Mouse (Mus musculus) layer of hippocampus, adult 8-10 months (tissue): ENCODE results near the gene Qpct. TPM values are rescaled to one million over a fixed set of nuclear protein-coding genes. Genes with fewer than 3 reads are reported as not detected.
"Not testable (repeated sequence)": the region's sequence is repeated elsewhere in the genome, so short reads cannot be mapped to it uniquely, and the experiment has no call there.

ENCODE experiments used
- DNase-seq, 2 experiments: peaks; one replicate each; pipeline ENCODE4 v3.0.0; 2022; ENCODE audit warnings: low spot score in 2 of 2
- total RNA-seq, 4 experiments: library from RNA; stranded (reverse); gene quantifications; 2 replicates each; pipeline ENCODE4 v1.2.4; 2022

The Qpct gene
- total RNA-seq, 4 experiments from 2014 or later = 11.6 to 17.3 (median 13.2) TPM

DNA sequence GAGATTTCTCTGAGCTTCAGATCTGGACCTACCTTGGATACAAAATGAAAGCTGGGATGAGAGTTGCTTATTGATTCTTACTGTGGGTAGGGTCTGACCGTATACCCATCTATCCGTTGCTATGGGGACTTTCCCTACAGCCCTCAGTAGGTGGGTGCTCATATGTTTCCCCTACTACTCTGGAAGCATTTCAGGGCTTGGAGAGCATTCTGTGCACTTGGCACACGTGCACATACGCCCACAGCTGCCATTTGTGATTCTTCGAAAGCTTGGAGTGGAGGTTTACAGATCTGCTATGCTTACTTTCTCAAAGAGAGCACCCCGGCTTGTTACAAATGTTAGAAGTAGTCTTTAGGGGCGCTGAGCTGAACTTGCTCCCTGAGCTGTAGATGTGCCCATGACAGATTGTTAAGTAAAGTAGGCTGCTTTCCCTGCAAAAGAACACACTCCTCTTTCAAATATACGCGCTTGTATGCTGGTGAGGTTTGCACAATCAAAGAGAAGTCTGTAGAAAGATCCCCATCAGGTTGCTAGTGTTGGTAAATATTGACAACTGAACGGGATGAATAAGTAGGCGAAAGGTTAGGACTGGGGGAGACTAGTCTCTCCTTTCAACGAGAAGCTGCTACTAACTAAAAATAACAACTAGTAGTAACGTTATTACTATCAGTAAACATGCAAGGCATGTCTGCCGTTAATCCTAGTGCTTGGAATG lies 18.2 kb downstream of the Qpct start:
- DNase-seq = peak; percentile 68

DNA sequence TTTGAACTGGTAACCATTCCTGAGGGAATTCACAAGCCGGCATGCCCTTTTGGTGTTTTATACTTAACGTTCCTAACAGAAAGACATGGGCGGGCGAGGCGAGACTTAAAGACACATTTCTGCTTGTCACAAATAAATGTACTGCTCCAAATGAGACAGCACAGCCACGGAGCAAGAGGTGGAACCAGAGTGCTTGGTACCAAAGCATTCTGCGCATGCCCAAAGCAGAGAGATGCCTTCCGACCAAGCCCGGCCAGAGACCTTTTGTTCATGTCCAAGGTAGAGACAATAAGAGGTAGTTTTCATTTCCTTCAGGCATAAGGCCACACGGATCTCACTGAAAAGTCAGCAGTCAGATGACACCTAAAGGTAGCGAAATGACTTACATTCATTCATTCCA lies 20.2 kb downstream of the Qpct start:
- DNase-seq = no peak

DNA sequence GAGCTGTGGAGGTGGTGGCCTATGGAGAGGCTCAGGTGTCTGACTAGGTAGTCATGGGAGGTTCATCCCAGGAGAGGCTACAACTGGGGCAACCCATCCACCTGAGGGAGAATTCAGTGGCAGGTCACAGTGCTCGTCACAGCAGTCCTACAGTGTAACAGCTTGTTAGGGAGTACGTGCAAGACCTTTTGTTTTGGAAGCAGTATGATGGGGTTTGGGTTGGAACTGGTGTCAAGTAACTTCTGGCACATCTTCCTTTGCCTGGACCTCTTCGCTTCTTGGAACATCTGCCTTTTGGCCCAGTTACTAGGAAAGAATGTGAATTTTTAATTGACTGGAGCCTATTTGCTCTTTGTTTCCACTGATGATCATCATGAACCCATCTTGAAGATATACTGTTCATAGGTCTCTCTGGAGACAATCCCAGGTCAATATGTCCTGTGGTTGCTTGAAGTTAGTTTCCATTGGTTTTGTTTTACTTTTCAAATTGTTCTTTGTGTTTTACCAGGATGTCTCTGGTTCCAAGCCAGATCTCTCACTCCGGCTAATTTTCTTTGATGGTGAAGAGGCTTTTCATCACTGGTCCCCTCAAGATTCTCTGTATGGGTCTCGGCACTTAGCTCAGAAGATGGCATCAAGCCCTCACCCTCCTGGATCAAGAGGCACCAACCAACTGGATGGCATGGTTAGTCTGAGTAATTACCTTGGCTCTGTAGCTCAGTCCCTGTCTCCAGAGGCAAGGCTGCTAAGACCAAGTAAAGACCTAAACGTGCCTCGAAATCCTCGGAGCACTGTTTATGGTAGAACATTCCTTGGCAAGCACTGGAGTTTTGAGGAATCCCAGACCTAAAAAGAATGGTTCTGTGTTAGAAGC lies 25.5 kb downstream of the Qpct start:
- no peak for DNase-seq

DNA sequence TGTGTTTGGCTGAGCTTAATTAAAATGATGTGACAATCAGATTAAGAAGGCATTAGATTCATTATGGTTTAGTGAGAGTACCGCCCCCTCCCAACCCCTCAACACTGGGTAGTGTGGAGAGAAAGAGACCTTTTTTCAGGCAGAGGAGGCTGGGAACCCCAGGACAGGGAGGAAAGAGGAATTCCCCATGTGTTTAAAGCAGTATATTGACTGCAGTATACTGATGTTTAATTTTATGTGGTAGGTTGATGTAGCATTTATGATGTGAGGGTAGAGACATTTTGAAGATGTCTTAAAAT lies 26.1 kb downstream of the Qpct start:
- no peak for DNase-seq

DNA sequence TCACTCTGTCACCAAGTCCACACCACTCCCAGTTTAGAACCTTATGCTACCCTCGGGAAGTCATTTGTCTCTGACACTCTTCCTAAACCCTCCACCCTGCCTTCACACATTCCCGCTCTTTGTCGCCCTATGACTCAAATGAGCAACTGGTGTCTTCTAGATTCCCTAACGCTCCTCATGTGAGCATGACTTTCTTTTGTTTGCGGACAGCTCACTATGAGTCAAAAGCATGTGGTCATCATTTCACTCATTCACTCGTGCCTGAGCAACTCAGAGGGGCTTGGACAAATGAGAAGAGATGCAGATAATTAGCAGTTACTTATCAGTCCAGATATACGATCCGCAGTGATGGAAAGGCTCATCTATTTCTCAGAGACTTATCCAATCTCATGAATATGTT lies 26.5 kb downstream of the Qpct start:
- DNase-seq = no peak

DNA sequence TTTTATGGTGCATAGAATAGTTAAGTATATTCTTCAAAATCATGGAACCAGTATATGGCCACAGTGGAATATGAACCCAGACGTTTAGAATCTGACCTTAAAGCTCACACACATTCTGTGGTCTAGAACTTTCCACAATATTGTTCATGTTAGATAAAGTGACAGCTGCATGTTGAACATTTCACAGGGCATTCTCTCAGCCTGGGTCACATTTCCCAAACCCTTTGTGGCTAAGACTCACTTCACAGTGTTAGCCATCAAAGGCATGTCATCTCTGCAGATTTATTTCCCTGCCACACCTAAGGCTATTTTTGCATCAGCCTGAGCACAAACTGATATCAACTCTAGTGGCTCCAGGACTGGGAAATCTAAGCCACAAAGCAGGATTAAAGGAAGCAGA lies 40.0 kb downstream of the Qpct start:
- no peak for DNase-seq

DNA sequence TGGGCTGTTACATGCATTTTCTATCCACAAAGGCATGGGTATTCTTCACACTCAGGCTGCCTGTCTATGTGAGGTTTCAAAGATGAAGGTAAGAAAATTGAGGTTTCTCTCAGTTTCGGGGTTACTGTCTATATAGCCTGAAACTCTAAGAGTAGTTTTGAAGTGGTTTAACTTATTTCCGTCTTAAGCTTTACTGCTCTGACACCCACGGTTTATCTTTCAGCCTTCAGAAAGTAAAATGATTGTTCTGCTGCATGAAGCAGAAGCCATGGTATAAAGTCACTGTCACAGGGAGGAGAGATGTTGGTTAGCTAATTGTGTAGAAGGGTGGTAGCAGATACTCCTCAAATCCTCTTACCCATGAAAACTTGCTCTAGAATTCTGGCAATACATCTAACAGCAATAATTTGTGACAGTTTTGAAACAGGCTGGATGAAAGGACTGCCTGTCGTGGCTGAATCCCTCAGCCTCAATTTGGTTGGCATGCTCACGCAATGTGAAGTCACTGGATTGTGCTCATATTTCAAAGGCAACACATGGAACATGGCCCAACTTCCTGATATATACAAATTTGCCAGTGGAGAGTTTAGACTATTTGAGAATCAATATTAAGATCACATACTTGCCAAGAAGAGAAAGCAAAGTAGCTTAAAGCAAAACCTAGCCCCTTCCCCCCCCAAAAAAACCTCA lies 41.7 kb downstream of the Qpct start:
- no peak for DNase-seq

DNA sequence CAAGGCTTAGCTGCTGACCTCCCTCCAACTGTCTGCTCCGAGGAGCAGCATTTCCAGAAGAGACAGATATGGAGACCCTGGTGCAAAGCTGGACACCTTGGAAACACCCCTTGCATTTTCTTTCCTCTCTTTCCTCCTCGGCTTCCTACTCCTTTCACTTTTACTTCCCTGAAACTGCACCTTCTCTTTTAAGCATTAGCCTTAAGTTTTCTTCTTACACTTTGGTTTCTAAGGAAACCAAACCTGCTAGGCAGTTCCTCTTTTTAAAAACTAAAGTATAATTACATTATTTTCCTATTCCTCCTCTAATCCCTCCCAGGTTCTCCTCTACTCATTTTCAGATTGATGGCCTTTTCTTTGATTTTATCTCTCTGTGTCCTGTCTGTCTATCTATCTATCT lies 43.9 kb downstream of the Qpct start:
- no peak for DNase-seq

DNA sequence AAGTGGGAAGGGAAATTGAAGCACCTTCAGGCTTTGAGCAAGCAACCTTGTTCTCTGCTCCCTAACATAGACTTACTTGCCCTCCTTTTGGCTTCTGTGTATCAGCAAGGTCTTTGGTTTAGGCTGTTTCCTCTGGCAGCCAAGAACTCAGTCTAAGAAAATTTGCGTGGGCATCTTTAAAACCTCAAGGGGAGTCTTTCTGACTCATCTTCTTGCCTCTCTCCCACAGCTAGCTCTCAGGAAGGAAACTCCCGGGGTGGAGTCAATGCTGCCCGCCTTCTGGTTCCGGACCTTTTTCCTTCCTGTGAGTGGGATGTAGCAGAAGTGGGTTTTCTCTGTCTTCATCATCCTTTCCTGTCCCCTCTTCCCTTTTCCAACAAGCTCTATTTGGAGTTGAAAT lies 48.2 kb downstream of the Qpct start:
- DNase-seq = no peak

DNA sequence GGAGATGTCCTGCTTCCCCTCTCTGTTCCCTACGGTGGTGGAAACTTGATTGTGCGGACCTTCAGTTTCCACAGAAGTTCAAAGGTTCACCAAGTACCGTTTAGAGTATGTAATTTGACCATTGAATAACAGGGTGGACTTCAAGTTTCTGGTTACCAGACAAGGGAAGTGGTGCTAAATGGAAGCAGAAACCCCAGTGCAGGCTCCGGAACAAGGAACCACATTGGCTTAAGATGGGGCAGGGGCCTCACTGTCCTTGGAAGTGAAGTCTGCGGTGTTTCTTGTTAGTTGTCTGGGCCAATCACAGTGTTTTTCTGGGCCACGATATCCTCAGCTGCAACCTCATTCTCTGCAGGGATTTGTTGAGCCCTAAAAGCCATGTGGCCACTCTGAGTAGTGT lies 56.5 kb downstream of the Qpct start:
- no peak for DNase-seq

DNA sequence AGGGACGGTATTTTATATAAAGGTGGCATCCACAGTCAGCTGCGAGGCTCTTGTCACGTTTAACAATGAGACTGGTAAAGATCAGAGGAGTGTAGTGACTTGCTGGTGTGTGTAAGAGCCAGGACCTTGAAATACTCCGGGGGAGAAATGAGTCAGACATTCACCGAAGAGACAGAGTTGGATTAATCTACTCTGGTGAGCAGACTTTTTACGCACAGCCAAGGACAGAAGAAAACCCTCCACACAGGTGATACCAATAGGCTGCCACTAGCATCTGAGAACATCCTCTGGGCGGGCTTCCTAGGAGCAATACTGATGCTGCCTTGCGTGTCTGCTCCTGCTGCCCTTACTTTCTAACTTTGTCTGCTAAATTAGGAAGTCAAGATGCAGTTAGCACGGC lies 57.9 kb downstream of the Qpct start:
- DNase-seq = no peak

DNA sequence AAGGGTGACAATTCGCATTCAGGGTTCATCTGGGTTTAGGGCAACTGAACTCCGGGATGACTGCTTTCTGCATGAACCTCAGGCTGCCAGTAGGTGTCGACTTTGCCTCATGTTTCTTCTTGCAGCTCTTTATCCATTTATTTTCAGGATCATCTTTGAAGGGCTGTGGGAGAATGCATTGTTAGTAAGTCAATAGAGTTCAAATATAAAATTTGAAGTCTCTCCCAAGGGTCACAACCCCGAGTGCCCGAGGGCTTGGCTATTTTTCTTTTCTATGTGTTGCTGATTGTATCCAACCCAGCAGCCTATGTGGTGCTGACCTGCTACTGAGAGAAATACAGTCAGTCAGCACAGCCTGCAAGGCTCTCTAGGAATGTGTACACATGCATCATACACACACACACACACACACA lies 59.2 kb downstream of the Qpct start:
- DNase-seq = peak in 1 of 2 experiments; percentile 49

DNA sequence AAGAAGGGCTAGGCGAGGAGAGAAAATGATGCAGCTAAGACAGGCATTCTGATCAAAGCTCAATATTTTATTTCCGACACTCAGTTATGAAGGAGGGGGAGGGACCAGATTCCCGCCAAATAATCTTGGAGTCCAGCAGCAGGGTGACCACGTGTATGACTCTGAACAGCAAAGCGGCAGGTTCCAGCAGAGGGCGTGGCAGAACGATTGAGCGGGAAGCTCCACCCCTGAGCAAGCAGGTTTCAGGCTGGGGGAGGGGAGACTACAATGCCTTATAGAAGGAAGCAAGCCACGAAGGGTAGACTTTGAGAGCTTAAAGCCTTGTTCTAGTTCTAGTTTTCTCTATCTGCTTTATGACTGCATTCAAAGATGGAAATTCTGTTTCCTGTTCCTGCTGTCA lies 63.5 kb downstream of the Qpct start:
- DNase-seq = not testable (repeated sequence)

DNA sequence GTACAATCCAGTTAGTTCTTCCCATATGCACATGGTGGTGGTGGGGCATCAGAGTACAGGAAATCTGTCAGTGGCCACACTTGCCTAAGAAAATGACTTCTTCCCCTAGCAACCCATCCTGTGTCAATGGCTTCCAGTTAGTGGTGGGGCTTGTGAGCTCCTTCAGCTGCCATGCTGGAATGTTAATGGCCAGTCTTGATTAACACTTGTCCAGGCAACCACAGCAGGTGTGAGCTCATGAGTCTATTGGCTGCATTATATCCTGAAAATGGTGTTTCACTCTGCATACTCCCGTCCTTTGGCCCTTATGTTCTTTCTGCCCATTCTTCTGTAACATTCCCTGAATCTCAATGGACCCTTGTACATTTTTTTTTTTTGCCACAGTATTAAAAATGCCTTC lies 67.4 kb downstream of the Qpct start:
- DNase-seq = no peak

DNA sequence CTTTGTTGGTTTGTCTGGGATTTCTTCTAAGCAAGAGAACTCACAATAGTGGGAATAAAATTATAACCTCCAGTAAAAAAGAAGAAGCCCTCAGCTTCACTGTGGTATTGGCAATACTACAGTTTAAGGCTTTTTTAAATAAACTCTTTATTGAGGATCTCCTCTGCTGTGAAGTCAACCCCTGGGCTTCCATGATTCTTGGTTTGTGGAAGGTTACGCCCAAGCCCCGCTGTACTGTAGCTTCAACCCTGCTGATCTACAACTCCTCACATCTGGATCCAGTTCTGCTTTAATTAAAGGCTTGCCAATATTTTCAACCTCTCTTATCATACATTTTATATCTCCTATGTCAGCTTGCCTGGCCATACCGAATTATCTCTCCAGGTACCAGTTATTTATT lies 68.6 kb downstream of the Qpct start:
- DNase-seq = no peak

DNA sequence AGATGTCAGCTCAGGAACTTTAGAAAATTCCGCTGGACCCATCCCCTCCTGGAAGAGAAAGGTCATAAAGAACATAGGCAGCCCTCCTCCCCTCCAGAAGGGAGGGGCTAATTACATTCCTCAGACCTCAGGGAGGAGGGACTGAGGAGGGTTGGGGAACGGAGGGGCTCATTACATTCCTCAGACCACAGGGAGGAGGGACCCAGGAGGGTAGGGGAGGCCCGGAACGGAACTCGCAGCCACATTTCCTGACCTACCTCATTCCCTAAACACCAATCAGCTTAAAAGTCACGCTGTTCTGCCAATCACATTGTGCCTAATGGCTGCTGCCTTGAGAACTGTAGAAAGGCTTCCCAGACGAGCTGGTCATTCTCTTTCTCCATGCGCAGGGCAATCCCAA lies 82.0 kb downstream of the Qpct start:
- no peak for DNase-seq

DNA sequence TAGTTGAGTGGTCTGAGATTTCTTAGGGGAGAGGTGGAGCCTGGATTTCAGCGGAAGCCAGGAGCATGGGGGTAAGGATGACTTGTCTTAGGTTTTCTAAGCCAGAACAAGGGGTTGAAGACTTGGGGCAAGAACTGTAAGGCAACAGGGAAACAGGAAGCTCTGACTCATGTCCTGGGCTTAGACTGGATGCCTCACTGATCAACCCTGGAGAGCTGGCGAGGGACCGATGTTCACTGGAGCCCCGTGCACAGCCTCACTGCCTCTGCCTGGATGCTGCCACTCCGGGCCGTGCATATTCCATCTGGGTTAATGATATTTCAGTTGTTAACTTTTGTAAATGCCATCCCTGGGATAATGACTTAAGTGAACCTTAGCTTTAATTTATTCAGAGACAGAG lies 84.1 kb downstream of the Qpct start:
- no peak for DNase-seq

DNA sequence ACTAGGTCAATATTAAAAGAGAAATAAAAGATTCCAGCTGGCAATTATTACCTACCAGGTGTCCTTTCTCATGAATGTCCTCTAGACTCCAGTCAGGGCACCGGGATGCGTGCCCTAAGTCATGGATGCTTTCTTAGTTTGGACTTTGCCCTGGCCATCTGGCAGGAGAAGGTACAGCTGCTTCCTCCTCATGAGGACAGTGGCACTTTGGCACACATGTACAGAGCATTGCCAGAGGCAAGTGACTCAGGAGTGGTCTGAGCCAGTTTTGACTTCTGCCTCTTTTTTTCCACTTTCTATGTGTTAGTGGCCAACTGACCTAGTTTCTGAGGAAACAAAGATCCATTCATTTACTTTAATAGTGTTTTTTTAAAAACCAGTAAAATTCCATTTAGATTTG lies 84.7 kb downstream of the Qpct start:
- no peak for DNase-seq
